Comparison of ENCODE assay signal across 8 mouse cellular contexts in the genomic region with DNA sequence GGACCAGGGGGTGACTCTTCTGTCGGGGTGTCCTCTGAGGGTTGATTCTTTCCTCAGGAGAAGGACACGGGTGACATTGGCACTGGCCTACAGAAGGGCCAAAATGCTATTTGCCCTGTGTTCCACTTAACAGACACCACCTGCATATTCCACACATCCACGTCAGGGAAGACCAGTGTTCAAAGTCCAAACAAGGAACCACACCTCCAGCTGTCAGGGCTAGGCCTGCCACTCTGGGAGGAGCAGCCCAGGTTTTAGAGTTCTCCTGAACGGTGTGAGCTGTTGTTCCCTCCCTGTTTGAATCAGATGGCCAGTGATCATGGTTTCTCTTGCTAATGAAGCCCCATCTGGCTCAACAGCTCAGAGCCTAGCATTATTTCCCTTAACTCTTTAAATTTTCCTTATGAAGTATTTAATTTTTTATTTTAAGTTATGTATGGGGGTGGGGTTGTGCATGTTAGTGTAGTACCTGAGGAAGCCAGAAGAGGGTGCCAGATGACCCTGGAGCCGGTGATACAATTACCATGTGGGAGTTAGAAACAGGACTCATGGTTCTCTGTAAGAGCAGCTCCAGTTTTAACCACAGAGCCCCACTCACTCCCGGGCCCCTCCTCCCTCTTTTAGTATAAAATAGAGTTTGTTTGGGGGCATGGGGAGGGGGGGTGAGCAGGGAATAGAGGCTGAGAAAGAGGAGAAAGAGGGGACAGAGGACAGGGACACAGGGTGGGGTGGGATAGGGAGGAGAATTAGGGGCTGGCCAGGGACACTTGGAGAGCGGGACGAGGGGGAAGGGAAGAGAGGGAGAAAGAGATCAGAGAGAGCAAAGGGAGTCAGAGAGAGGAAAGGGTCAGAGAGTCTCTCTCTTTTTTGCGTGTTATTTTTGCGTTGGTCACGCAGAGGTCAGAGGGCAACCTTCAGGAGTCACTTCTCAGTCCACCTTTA.
A peak's percentile ranks its signal among the peaks of the same experiment; 100 is the strongest.
DNase-seq lines count a peak whose midpoint lies in the region; ATAC-seq lines count a peak whose summit lies in the region.

No protein-coding gene starts in this region.

- DNase-seq in ovary, postnatal 14 days (ENCODE audit: low spot score), result peak; percentile 48
- DNase-seq in ovary, adult 18-20 months (ENCODE audit: low spot score), result no peak
- peak; percentile 70 for DNase-seq in ZHBTc4 (ENCODE audit: low read depth, low spot score)
- DNase-seq in large intestine, adult 2 months (ENCODE audit: low read depth, low spot score), result peak; percentile 51
- peak; percentile 57 for DNase-seq in naive thymus-derived CD4-positive, alpha-beta T cell, adult 2 months (ENCODE audit: low read depth)
- DNase-seq in Muller cell, postnatal 12 days (ENCODE audit: inconsistent ontology term), result no peak

- peak; percentile 85 for ATAC-seq in common myeloid progenitor, adult 5-6 weeks (replicated peaks; ENCODE audit: low read depth, poor library complexity, severe bottlenecking)
- ATAC-seq in granulocyte monocyte progenitor cell, adult 5-6 weeks (replicated peaks; ENCODE audit: poor library complexity, severe bottlenecking), result peak; percentile 70

- WGBS in large intestine, adult 2 months, result 54% methylated on average over 11 of the region's 11 CpGs

Comparison
In these comparisons a context has a peak if more than half of its experiments do, and no peak if none do; other contexts are left out.
1. DNase-seq: peak in ovary, postnatal 14 days (single experiment), ZHBTc4 (single experiment), large intestine, adult 2 months (single experiment) and naive thymus-derived CD4-positive, alpha-beta T cell, adult 2 months (single experiment); none in ovary, adult 18-20 months (single experiment) and Muller cell, postnatal 12 days (single experiment).